Mouse (Mus musculus): Measurements from ENCODE around the gene Thap4. TPM values are rescaled to one million over a fixed set of nuclear protein-coding genes. Genes with fewer than 3 reads are reported as not detected.

Gene Thap4
- polyA plus RNA-seq, 1 experiment = 38.7 TPM

- TF ChIP-seq POLR2A (IDR thresholded peaks at IDR 0.05; ENCODE audit: low read depth, low read length) (no peak), CTCF (IDR thresholded peaks at IDR 0.05; ENCODE audit: borderline replicate concordance, insufficient read depth, low read length) (no peak)
- H3K4me3 ChIP-seq (ENCODE audit: insufficient read depth, low read length) = no peak overlapping the region
- H3K27ac ChIP-seq (ENCODE audit: insufficient read depth, low read length) = no peak overlapping the region
- peaks cover 6% of the 10 kb centered on the region for H3K4me1 ChIP-seq (ENCODE audit: control insufficient read depth, insufficient read depth, low read length)
Observed at GRCm38 (mm10) chr1:93726116-93726515, 28.5 kb downstream of the Thap4 start.

GRCm38 (mm10) chr1:93725665-93726064 is 29.0 kb downstream of the Thap4 start:
- no peak for TF ChIP-seq CTCF (IDR thresholded peaks at IDR 0.05; ENCODE audit: borderline replicate concordance, insufficient read depth, low read length)
- no peak for TF ChIP-seq POLR2A (IDR thresholded peaks at IDR 0.05; ENCODE audit: low read depth, low read length)
- no peak overlapping the region for H3K27ac ChIP-seq (ENCODE audit: insufficient read depth, low read length)
- peaks cover 6% of the 10 kb centered on the region for H3K4me1 ChIP-seq (ENCODE audit: control insufficient read depth, insufficient read depth, low read length)
- no peak overlapping the region for H3K4me3 ChIP-seq (ENCODE audit: insufficient read depth, low read length)

GRCm38 (mm10) chr1:93724623-93725022 is 30.0 kb downstream of the Thap4 start:
- Histone ChIP-seq H3K4me1 (ENCODE audit: control insufficient read depth, insufficient read depth, low read length) (peaks cover 6% of the 10 kb centered on the region), H3K4me3 (ENCODE audit: insufficient read depth, low read length) (no peak overlapping the region), H3K27ac (ENCODE audit: insufficient read depth, low read length) (no peak overlapping the region)
- TF ChIP-seq CTCF (IDR thresholded peaks at IDR 0.05; ENCODE audit: borderline replicate concordance, insufficient read depth, low read length) (no peak), POLR2A (IDR thresholded peaks at IDR 0.05; ENCODE audit: low read depth, low read length) (no peak)

- H3K27ac ChIP-seq (ENCODE audit: insufficient read depth, low read length) = no peak overlapping the region
- H3K4me3 ChIP-seq (ENCODE audit: insufficient read depth, low read length) = no peak overlapping the region
- TF ChIP-seq POLR2A (IDR thresholded peaks at IDR 0.05; ENCODE audit: low read depth, low read length) (no peak), CTCF (IDR thresholded peaks at IDR 0.05; ENCODE audit: borderline replicate concordance, insufficient read depth, low read length) (no peak)
- peaks cover 11% of the 10 kb centered on the region for H3K4me1 ChIP-seq (ENCODE audit: control insufficient read depth, insufficient read depth, low read length)
Observed at GRCm38 (mm10) chr1:93721557-93721956, 33.1 kb downstream of the Thap4 start.

GRCm38 (mm10) chr1:93716166-93716565 is 38.5 kb downstream of the Thap4 start:
- no peak overlapping the region for H3K27ac ChIP-seq (ENCODE audit: insufficient read depth, low read length)
- H3K4me3 ChIP-seq (ENCODE audit: insufficient read depth, low read length) = no peak overlapping the region
- no peak for TF ChIP-seq CTCF (IDR thresholded peaks at IDR 0.05; ENCODE audit: borderline replicate concordance, insufficient read depth, low read length)
- no peak for TF ChIP-seq POLR2A (IDR thresholded peaks at IDR 0.05; ENCODE audit: low read depth, low read length)
- peaks cover 5% of the 10 kb centered on the region for H3K4me1 ChIP-seq (ENCODE audit: control insufficient read depth, insufficient read depth, low read length)

GRCm38 (mm10) chr1:93705389-93705788 is 49.3 kb downstream of the Thap4 start:
- Histone ChIP-seq H3K4me3 (ENCODE audit: insufficient read depth, low read length) (no peak overlapping the region), H3K27ac (ENCODE audit: insufficient read depth, low read length) (no peak overlapping the region), H3K4me1 (ENCODE audit: control insufficient read depth, insufficient read depth, low read length) (no peaks in the 10 kb centered on the region; the same call in 1 of the 2 replicates)
- TF ChIP-seq POLR2A (IDR thresholded peaks at IDR 0.05; ENCODE audit: low read depth, low read length) (no peak), CTCF (IDR thresholded peaks at IDR 0.05; ENCODE audit: borderline replicate concordance, insufficient read depth, low read length) (no peak)

- Histone ChIP-seq H3K27ac (ENCODE audit: insufficient read depth, low read length) (no peak overlapping the region), H3K4me3 (ENCODE audit: insufficient read depth, low read length) (no peak overlapping the region), H3K4me1 (ENCODE audit: control insufficient read depth, insufficient read depth, low read length) (no peaks in the 10 kb centered on the region; the same call in 1 of the 2 replicates)
- TF ChIP-seq CTCF (IDR thresholded peaks at IDR 0.05; ENCODE audit: borderline replicate concordance, insufficient read depth, low read length) (no peak), POLR2A (IDR thresholded peaks at IDR 0.05; ENCODE audit: low read depth, low read length) (no peak)
Observed at GRCm38 (mm10) chr1:93704341-93704740, 50.3 kb downstream of the Thap4 start.

- TF ChIP-seq CTCF (IDR thresholded peaks at IDR 0.05; ENCODE audit: borderline replicate concordance, insufficient read depth, low read length) = no peak
- TF ChIP-seq POLR2A (IDR thresholded peaks at IDR 0.05; ENCODE audit: low read depth, low read length) = no peak
- no peak overlapping the region for H3K27ac ChIP-seq (ENCODE audit: insufficient read depth, low read length)
- H3K4me3 ChIP-seq (ENCODE audit: insufficient read depth, low read length) = no peak overlapping the region
- H3K4me1 ChIP-seq (ENCODE audit: control insufficient read depth, insufficient read depth, low read length) = no peaks in the 10 kb centered on the region; the same call in 1 of the 2 replicates
Observed at GRCm38 (mm10) chr1:93703472-93704048, 51.1 kb downstream of the Thap4 start.

- no peaks in the 10 kb centered on the region; the same call in 1 of the 2 replicates for H3K4me1 ChIP-seq (ENCODE audit: control insufficient read depth, insufficient read depth, low read length)
- H3K27ac ChIP-seq (ENCODE audit: insufficient read depth, low read length) = no peak overlapping the region
- H3K4me3 ChIP-seq (ENCODE audit: insufficient read depth, low read length) = no peak overlapping the region
- TF ChIP-seq CTCF (IDR thresholded peaks at IDR 0.05; ENCODE audit: borderline replicate concordance, insufficient read depth, low read length) = no peak
- no peak for TF ChIP-seq POLR2A (IDR thresholded peaks at IDR 0.05; ENCODE audit: low read depth, low read length)
Observed at GRCm38 (mm10) chr1:93702106-93702505, 52.6 kb downstream of the Thap4 start.

GRCm38 (mm10) chr1:93699159-93699558 is 55.5 kb downstream of the Thap4 start:
- no peak overlapping the region for H3K4me3 ChIP-seq (ENCODE audit: insufficient read depth, low read length)
- no peaks in the 10 kb centered on the region for H3K4me1 ChIP-seq (ENCODE audit: control insufficient read depth, insufficient read depth, low read length)
- TF ChIP-seq CTCF (IDR thresholded peaks at IDR 0.05; ENCODE audit: borderline replicate concordance, insufficient read depth, low read length) (no peak), POLR2A (IDR thresholded peaks at IDR 0.05; ENCODE audit: low read depth, low read length) (no peak)
- no peak overlapping the region for H3K27ac ChIP-seq (ENCODE audit: insufficient read depth, low read length)
